Mouse (Mus musculus) intestine, postnatal 0 days (tissue): Measurements from ENCODE around the gene Ank2. TPM values are rescaled to one million over a fixed set of nuclear protein-coding genes. Genes with fewer than 3 reads are reported as not detected.

ENCODE experiments used
- ATAC-seq: fragments of 200-750 bp; cut with Nextera tagmentation; 2 replicates; pipeline ENCODE4 v1.8.0; 2017; ENCODE audit warnings: mild to moderate bottlenecking, moderate TSS enrichment, moderate library complexity
- H3K27ac ChIP-seq: fragments of 300-500 bp; sonication (generic); 2 replicates; pipeline ENCODE4 v1.5.1; 2014; ENCODE audit warnings: mild to moderate bottlenecking, low read depth, low read length, moderate library complexity
- H3K27me3 ChIP-seq: fragments of 300-500 bp; sonication (generic); replicated peaks from 2 replicates; pipeline ENCODE4 v1.6.1; 2014; ENCODE audit warnings: low read length, mixed read lengths; ENCODE audit not compliant: control insufficient read depth, insufficient read depth
- H3K36me3 ChIP-seq: fragments of 300-500 bp; sonication (generic); 2 replicates; pipeline ENCODE4 v1.6.1; 2014; ENCODE audit warnings: mild to moderate bottlenecking, moderate library complexity; ENCODE audit not compliant: control insufficient read depth, insufficient read depth
- H3K4me1 ChIP-seq: fragments of 300-500 bp; sonication (generic); replicated peaks from 2 replicates; pipeline ENCODE4 v1.6.1; 2014; ENCODE audit warnings: antibody characterized with exemption, low read length, mixed read lengths; ENCODE audit not compliant: control insufficient read depth, insufficient read depth
- H3K4me2 ChIP-seq: fragments of 300-500 bp; sonication (generic); replicated peaks from 2 replicates; pipeline ENCODE4 v1.6.1; 2014; ENCODE audit warnings: low read depth, mild to moderate bottlenecking, moderate library complexity
- H3K4me3 ChIP-seq: fragments of 300-500 bp; sonication (generic); 2 replicates; pipeline ENCODE4 v1.5.1; 2014; ENCODE audit warnings: low read depth, low read length
- H3K9ac ChIP-seq: fragments of 300-500 bp; sonication (generic); 2 replicates; pipeline ENCODE4 v1.6.1; 2014; ENCODE audit warnings: mild to moderate bottlenecking, low read depth, low read length
- H3K9me3 ChIP-seq: fragments of 300-500 bp; sonication (generic); 2 replicates; pipeline ENCODE4 v1.6.1; 2016; ENCODE audit warnings: mixed run types; ENCODE audit not compliant: control insufficient read depth
- CTCF ChIP-seq: sonication (generic); IDR thresholded peaks from 2 replicates; pipeline ENCODE4 v1.5.1; 2016; ENCODE audit warnings: low read depth, mild to moderate bottlenecking, control low read depth, antibody characterized with exemption, moderate library complexity
- WGBS: fragments of 180-500 bp; shearing (Covaris S2); extraction: QIAGEN DNeasy Blood & Tissue Kit; methylation state at CpG from one replicate; pipeline ENCODE4 v1.1.7; 2014; 5-methylcytosine and 5-hydroxymethylcytosine counted together
- polyA plus RNA-seq: library from polyadenylated mRNA; unstranded; fragments of >200 nt; fragmentation: Nextera tagmentation; extraction: Ambion mirVana; gene quantifications from 2 replicates; pipeline ENCODE4 v1.2.1, GENCODE M21; 2015

Ank2 gene
- polyA plus RNA-seq, 1 experiment from 2014 or later = 9.0 TPM

- 48% methylated on average over 11 of the region's 11 CpGs for WGBS
- no peak overlapping the region for H3K4me2 ChIP-seq
- H3K27ac ChIP-seq = no peak overlapping the region
- TF ChIP-seq CTCF = no peak
- H3K9ac ChIP-seq = no peak overlapping the region
- H3K9me3 ChIP-seq = no peaks in the 10 kb centered on the region
- no peaks in the 10 kb centered on the region for H3K36me3 ChIP-seq
- H3K27me3 ChIP-seq = no peaks in the 10 kb centered on the region
- H3K4me1 ChIP-seq = no peaks in the 10 kb centered on the region
- no peak overlapping the region for H3K4me3 ChIP-seq
- ATAC-seq = no peak
Measured at GRCm38 (mm10) chr3:127202484-127203115, 296.6 kb downstream of the Ank2 start.

- Histone ChIP-seq H3K27ac (no peak overlapping the region), H3K9me3 (no peaks in the 10 kb centered on the region), H3K9ac (no peak overlapping the region), H3K27me3 (no peaks in the 10 kb centered on the region), H3K4me1 (no peaks in the 10 kb centered on the region), H3K4me3 (no peak overlapping the region), H3K4me2 (no peak overlapping the region), H3K36me3 (no peaks in the 10 kb centered on the region)
- 80% methylated on average over 3 of the region's 3 CpGs for WGBS
- no peak for TF ChIP-seq CTCF
- no peak for ATAC-seq
Measured at GRCm38 (mm10) chr3:127200789-127201188, 298.4 kb downstream of the Ank2 start.

DNA sequence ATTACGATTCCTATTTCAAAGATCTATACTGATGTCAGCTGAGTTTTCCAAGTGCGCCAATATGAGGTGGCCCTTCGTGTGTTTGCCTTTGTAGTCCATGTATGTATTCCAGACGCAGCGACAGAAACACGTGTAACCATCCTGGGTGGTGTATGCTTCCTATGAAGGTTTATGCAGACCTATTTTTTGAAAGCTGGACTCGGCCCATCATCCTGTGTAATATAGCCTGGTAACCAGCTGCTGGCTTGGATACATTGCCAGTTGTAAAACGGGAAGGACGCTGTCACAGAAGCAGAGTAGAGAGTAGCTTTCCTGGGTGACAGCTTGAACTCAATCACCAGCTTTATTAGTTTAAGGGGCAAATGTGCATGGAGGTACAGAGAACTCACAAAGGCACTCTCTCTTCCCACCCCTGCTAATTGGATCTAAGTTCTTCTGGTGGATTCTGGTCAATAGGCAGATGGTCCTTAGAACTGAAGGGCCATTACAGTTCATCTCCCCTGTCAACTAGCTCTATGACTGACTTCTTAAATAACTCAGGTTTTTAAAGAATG lies 300.0 kb downstream of the Ank2 start:
- H3K27me3 ChIP-seq = no peaks in the 10 kb centered on the region
- no peak for ATAC-seq
- 89% methylated on average over 9 of the region's 9 CpGs for WGBS
- H3K4me3 ChIP-seq = no peak overlapping the region
- H3K4me2 ChIP-seq = no peak overlapping the region
- H3K9me3 ChIP-seq = no peaks in the 10 kb centered on the region
- H3K27ac ChIP-seq = no peak overlapping the region
- H3K9ac ChIP-seq = no peak overlapping the region
- H3K36me3 ChIP-seq = no peaks in the 10 kb centered on the region
- no peaks in the 10 kb centered on the region for H3K4me1 ChIP-seq
- no peak for TF ChIP-seq CTCF

- Histone ChIP-seq H3K4me2 (no peak overlapping the region), H3K9me3 (no peaks in the 10 kb centered on the region), H3K36me3 (no peaks in the 10 kb centered on the region), H3K9ac (no peak overlapping the region), H3K4me1 (no peaks in the 10 kb centered on the region), H3K27me3 (no peaks in the 10 kb centered on the region), H3K27ac (no peak overlapping the region), H3K4me3 (no peak overlapping the region)
- ATAC-seq = no peak
- WGBS = 91% methylated on average over 7 of the region's 7 CpGs
- no peak for TF ChIP-seq CTCF
Measured at GRCm38 (mm10) chr3:127198656-127199055, 300.5 kb downstream of the Ank2 start.

- ATAC-seq = no peak
- no peak for TF ChIP-seq CTCF
- WGBS = 89% methylated on average over 5 of the region's 5 CpGs
Measured at GRCm38 (mm10) chr3:127188789-127189128, 310.4 kb downstream of the Ank2 start.

GRCm38 (mm10) chr3:127188086-127188788 lies 310.9 kb downstream of the Ank2 start:
- Histone ChIP-seq H3K4me1 (no peaks in the 10 kb centered on the region), H3K4me3 (no peak overlapping the region), H3K27ac (no peak overlapping the region), H3K9ac (no peak overlapping the region), H3K36me3 (no peaks in the 10 kb centered on the region), H3K27me3 (no peaks in the 10 kb centered on the region), H3K4me2 (no peak overlapping the region), H3K9me3 (no peaks in the 10 kb centered on the region)
- no peak for ATAC-seq
- TF ChIP-seq CTCF = no peak
- WGBS = 87% methylated on average over 5 of the region's 5 CpGs

More at GRCm38 (mm10) chr3:127188789-127189128, 310.4 kb downstream of the Ank2 start:
- Histone ChIP-seq H3K27ac (no peak overlapping the region), H3K4me1 (no peaks in the 10 kb centered on the region), H3K4me2 (no peak overlapping the region), H3K9ac (no peak overlapping the region), H3K36me3 (no peaks in the 10 kb centered on the region), H3K9me3 (no peaks in the 10 kb centered on the region), H3K27me3 (no peaks in the 10 kb centered on the region), H3K4me3 (no peak overlapping the region)
